ENCODE assay signal across 8 mouse cellular contexts in the genomic region with DNA sequence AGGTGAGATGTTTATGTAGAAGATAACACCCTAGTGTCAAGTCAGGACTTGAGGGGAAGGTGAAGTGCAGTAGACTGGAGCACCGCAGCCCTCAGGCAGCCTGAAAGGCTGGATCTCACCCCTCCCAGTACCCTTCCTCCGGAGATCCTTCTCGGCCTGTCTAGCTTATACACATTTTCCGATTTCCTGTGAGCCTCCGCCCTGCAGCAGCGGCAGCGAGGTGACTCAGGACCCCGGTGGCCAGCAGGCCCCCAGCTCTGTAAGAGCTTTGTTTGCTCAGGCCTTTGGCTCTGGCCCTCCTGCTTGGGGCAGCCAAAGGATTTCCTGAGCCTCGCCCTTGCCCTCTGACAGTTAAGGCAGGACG. TPM values are rescaled to one million over a fixed set of nuclear protein-coding genes. Genes with fewer than 3 reads are reported as not detected.
DNase-seq lines count a peak whose midpoint lies in the region; ATAC-seq and TF ChIP-seq lines count a peak whose summit lies in the region.

No protein-coding gene starts in this region.

- no peaks in the 10 kb centered on the region; the same call in 1 of the 2 replicates for H3K4me1 ChIP-seq in embryonic facial prominence, embryonic 11.5 days (ENCODE audit: control insufficient read depth, insufficient read depth, low read length)
- H3K4me1 ChIP-seq in limb, embryonic 14.5 days (ENCODE audit: control insufficient read depth, insufficient read depth, low read length): peaks cover 9% of the 10 kb centered on the region; the same call in 1 of the 2 replicates
- H3K4me1 ChIP-seq in neural tube, embryonic 14.5 days (ENCODE audit: control insufficient read depth, insufficient read depth, low read length): peaks cover 9% of the 10 kb centered on the region; the same call in 1 of the 2 replicates

- intact Hi-C loops in heart, postnatal 14 days (cut with DNase I): loop anchor here (1.0 kb wide), 2 partner anchors 14 to 18 kb away; no protein-coding TSS in a partner anchor

- WGBS in embryonic facial prominence, embryonic 11.5 days: 10% methylated on average over 10 of the region's 10 CpGs
- 14% methylated on average over 10 of the region's 10 CpGs for WGBS in limb, embryonic 14.5 days
- 38% methylated on average over 10 of the region's 10 CpGs for WGBS in neural tube, embryonic 14.5 days

- TF ChIP-seq POLR2A in limb, embryonic 14.5 days (IDR thresholded peaks at IDR 0.05; ENCODE audit: borderline replicate concordance, extremely low read depth, insufficient read depth, insufficient read length): no peak

- peak overlapping the region; percentile 49 for H3K4me3 ChIP-seq in embryonic facial prominence, embryonic 11.5 days (ENCODE audit: low read depth, low read length)
- H3K4me3 ChIP-seq in limb, embryonic 14.5 days (replicated peaks; ENCODE audit: low read length): peak overlapping the region; percentile 59
- no peak overlapping the region for H3K4me3 ChIP-seq in neural tube, embryonic 14.5 days (ENCODE audit: low read depth, low read length)

- peak overlapping the region; percentile 66 for H3K9ac ChIP-seq in embryonic facial prominence, embryonic 11.5 days (replicated peaks; ENCODE audit: low read length)
- H3K9ac ChIP-seq in limb, embryonic 14.5 days (ENCODE audit: low read depth, low read length, severe bottlenecking): peak overlapping the region; percentile 56; the same call in 1 of the 2 replicates
- H3K9ac ChIP-seq in neural tube, embryonic 14.5 days (replicated peaks; ENCODE audit: low read depth, low read length): no peak overlapping the region

- no peaks in the 10 kb centered on the region; the same call in 1 of the 2 replicates for H3K36me3 ChIP-seq in embryonic facial prominence, embryonic 11.5 days (replicated peaks; ENCODE audit: control insufficient read depth, insufficient read depth, low read depth, low read length)
- 0 out of 2 replicates have a peak, but pooled peaks cover 10% of the 10 kb centered on the region for H3K36me3 ChIP-seq in limb, embryonic 14.5 days (ENCODE audit: control insufficient read depth, insufficient read depth, low read length)
- no peaks in the 10 kb centered on the region for H3K36me3 ChIP-seq in neural tube, embryonic 14.5 days (ENCODE audit: control insufficient read depth, insufficient read depth, low read length)

- peak overlapping the region; percentile 53; the same call in 1 of the 2 replicates for H3K27ac ChIP-seq in embryonic facial prominence, embryonic 11.5 days (replicated peaks; ENCODE audit: low read depth, low read length)
- H3K27ac ChIP-seq in limb, embryonic 14.5 days (replicated peaks; ENCODE audit: low read depth, low read length): peak overlapping the region; percentile 79
- no peak overlapping the region for H3K27ac ChIP-seq in neural tube, embryonic 14.5 days (ENCODE audit: low read depth, low read length)

- H3K27me3 ChIP-seq in embryonic facial prominence, embryonic 11.5 days (ENCODE audit: control insufficient read depth, insufficient read depth, low read length): no peaks in the 10 kb centered on the region
- H3K27me3 ChIP-seq in limb, embryonic 14.5 days (ENCODE audit: control insufficient read depth, insufficient read depth, low read length): no peaks in the 10 kb centered on the region
- H3K27me3 ChIP-seq in neural tube, embryonic 14.5 days (ENCODE audit: control insufficient read depth, insufficient read depth, low read length): no peaks in the 10 kb centered on the region

- ATAC-seq in CD4-positive, CD25-positive, alpha-beta regulatory T cell, adult 4 months: peak; percentile 21
- 0 out of 2 replicates have a peak, but pooled peaks have one; percentile 2 for ATAC-seq in embryonic facial prominence, embryonic 11.5 days (replicated peaks; ENCODE audit: insufficient number of reproducible peaks, low FRiP score, low TSS enrichment, low read depth)
- no peak for ATAC-seq in limb, embryonic 14.5 days (ENCODE audit: low FRiP score, low read depth)
- no peak for ATAC-seq in neural tube, embryonic 14.5 days (ENCODE audit: low read depth)

- no peak for DNase-seq in embryonic facial prominence, embryonic 11.5 days (ENCODE audit: low spot score)
- DNase-seq in heart, postnatal 14 days: peak; percentile 35 to 58
- DNase-seq in limb, embryonic 14.5 days (ENCODE audit: low spot score): peak; percentile 27
- no peak for DNase-seq in cerebellum, postnatal 25 days
- DNase-seq in left cerebral cortex, adult 9 months (ENCODE audit: low spot score in 2 of 2): no peak
- no peak for DNase-seq in layer of hippocampus, adult 11-12 months (ENCODE audit: low spot score)

- H3K4me2 ChIP-seq in embryonic facial prominence, embryonic 11.5 days (ENCODE audit: low read depth, low read length): peak overlapping the region; percentile 83
- H3K4me2 ChIP-seq in limb, embryonic 14.5 days (replicated peaks; ENCODE audit: low read depth, low read length, severe bottlenecking): peak overlapping the region; percentile 97
- peak overlapping the region; percentile 83; the same call in 1 of the 2 replicates for H3K4me2 ChIP-seq in neural tube, embryonic 14.5 days (ENCODE audit: low read depth, low read length)

- H3K9me3 ChIP-seq in embryonic facial prominence, embryonic 11.5 days (replicated peaks; ENCODE audit: control insufficient read depth, low read length): no peaks in the 10 kb centered on the region
- no peaks in the 10 kb centered on the region for H3K9me3 ChIP-seq in limb, embryonic 14.5 days (ENCODE audit: control insufficient read depth, low read length)
- H3K9me3 ChIP-seq in neural tube, embryonic 14.5 days (ENCODE audit: control insufficient read depth, low read length): no peaks in the 10 kb centered on the region

RNA-seq across cellular contexts. Expression of a gene that starts 0.8 kb away (rescaled TPM):
- under 1 TPM; 0.16 to 0.48 TPM for polyA plus RNA-seq in CD4-positive, CD25-positive, alpha-beta regulatory T cell, adult 4 months (2017; shearing (Covaris generic))
- 7.8 and 8.8 TPM in 2 replicates for polyA plus RNA-seq in embryonic facial prominence, embryonic 11.5 days (2014; fragmentation: Nextera tagmentation; extraction: Ambion mirVana)
- 10 to 100 TPM; 10.3 to 12.2 TPM for total RNA-seq in heart, postnatal 14 days (2021)
- 24.8 and 26.9 TPM in 2 replicates for polyA plus RNA-seq in limb, embryonic 14.5 days (2012; rRNA removed)
- 5.9 and 6.4 TPM in 2 replicates for polyA plus RNA-seq in limb, embryonic 14.5 days (2014; fragmentation: Nextera tagmentation; extraction: Ambion mirVana)
- 0.70 and 1.5 TPM in 2 replicates for polyA plus RNA-seq in neural tube, embryonic 14.5 days (2014; fragmentation: Nextera tagmentation; extraction: Ambion mirVana)

RNA-seq across cellular contexts. Expression of a gene that starts 15.1 kb away (rescaled TPM):
- polyA plus RNA-seq in CD4-positive, CD25-positive, alpha-beta regulatory T cell, adult 4 months (2017; shearing (Covaris generic)): 10 to 100 TPM; 32.3 to 44.9 TPM
- polyA plus RNA-seq in embryonic facial prominence, embryonic 11.5 days (2014; fragmentation: Nextera tagmentation; extraction: Ambion mirVana): 30.9 and 31.6 TPM in 2 replicates
- 1 to 10 TPM; 5.2 to 5.6 TPM for total RNA-seq in heart, postnatal 14 days (2021)
- 53.2 and 68.8 TPM in 2 replicates for polyA plus RNA-seq in limb, embryonic 14.5 days (2012; rRNA removed)
- polyA plus RNA-seq in limb, embryonic 14.5 days (2014; fragmentation: Nextera tagmentation; extraction: Ambion mirVana): 21.9 and 23.2 TPM in 2 replicates
- polyA plus RNA-seq in neural tube, embryonic 14.5 days (2014; fragmentation: Nextera tagmentation; extraction: Ambion mirVana): 24.6 and 28.8 TPM in 2 replicates

RNA-seq across cellular contexts. Expression of a gene that starts 21.2 kb away (rescaled TPM):
- polyA plus RNA-seq in CD4-positive, CD25-positive, alpha-beta regulatory T cell, adult 4 months (2017; shearing (Covaris generic)): 100 to 1,000 TPM; 362 to 387 TPM
- 705 and 768 TPM in 2 replicates for polyA plus RNA-seq in embryonic facial prominence, embryonic 11.5 days (2014; fragmentation: Nextera tagmentation; extraction: Ambion mirVana)
- total RNA-seq in heart, postnatal 14 days (2021): 10 to 100 TPM; 93.9 to 97.0 TPM
- 178 and 295 TPM in 2 replicates for polyA plus RNA-seq in limb, embryonic 14.5 days (2012; rRNA removed)
- 426 and 451 TPM in 2 replicates for polyA plus RNA-seq in limb, embryonic 14.5 days (2014; fragmentation: Nextera tagmentation; extraction: Ambion mirVana)
- polyA plus RNA-seq in neural tube, embryonic 14.5 days (2014; fragmentation: Nextera tagmentation; extraction: Ambion mirVana): 315 and 363 TPM in 2 replicates

RNA-seq across cellular contexts. Expression of a gene that starts 29.6 kb away (rescaled TPM):
- 1 to 10 TPM; 1.5 to 2.0 TPM for polyA plus RNA-seq in CD4-positive, CD25-positive, alpha-beta regulatory T cell, adult 4 months (2017; shearing (Covaris generic))
- 29.7 and 29.8 TPM in 2 replicates for polyA plus RNA-seq in embryonic facial prominence, embryonic 11.5 days (2014; fragmentation: Nextera tagmentation; extraction: Ambion mirVana)
- 1 to 10 TPM; 7.2 TPM for total RNA-seq in heart, postnatal 14 days (2021)
- polyA plus RNA-seq in limb, embryonic 14.5 days (2012; rRNA removed): 44.0 and 53.5 TPM in 2 replicates
- 30.1 and 33.1 TPM in 2 replicates for polyA plus RNA-seq in limb, embryonic 14.5 days (2014; fragmentation: Nextera tagmentation; extraction: Ambion mirVana)
- 57.4 and 74.1 TPM in 2 replicates for polyA plus RNA-seq in neural tube, embryonic 14.5 days (2014; fragmentation: Nextera tagmentation; extraction: Ambion mirVana)

RNA-seq across cellular contexts. Expression of a gene that starts 46.1 kb away (rescaled TPM):
- polyA plus RNA-seq in CD4-positive, CD25-positive, alpha-beta regulatory T cell, adult 4 months (2017; shearing (Covaris generic)): 10 to 100 TPM; 18.5 to 25.5 TPM
- 5.2 and 5.3 TPM in 2 replicates for polyA plus RNA-seq in embryonic facial prominence, embryonic 11.5 days (2014; fragmentation: Nextera tagmentation; extraction: Ambion mirVana)
- 10 to 100 TPM; 25.1 to 27.7 TPM for total RNA-seq in heart, postnatal 14 days (2021)
- polyA plus RNA-seq in limb, embryonic 14.5 days (2012; rRNA removed): 60.3 and 79.9 TPM in 2 replicates
- polyA plus RNA-seq in limb, embryonic 14.5 days (2014; fragmentation: Nextera tagmentation; extraction: Ambion mirVana): 9.7 and 11.0 TPM in 2 replicates
- polyA plus RNA-seq in neural tube, embryonic 14.5 days (2014; fragmentation: Nextera tagmentation; extraction: Ambion mirVana): 16.0 and 20.9 TPM in 2 replicates

Comparison
In these comparisons a context has a peak if more than half of its experiments do, and no peak if none do; other contexts are left out.
1. ATAC-seq: peak in CD4-positive, CD25-positive, alpha-beta regulatory T cell, adult 4 months (single experiment) and embryonic facial prominence, embryonic 11.5 days (single experiment); none in limb, embryonic 14.5 days (single experiment) and neural tube, embryonic 14.5 days (single experiment).
2. DNase-seq: peak in heart, postnatal 14 days (2 of 2) and limb, embryonic 14.5 days (single experiment); none in embryonic facial prominence, embryonic 11.5 days (single experiment), cerebellum, postnatal 25 days (0 of 2), left cerebral cortex, adult 9 months (0 of 2) and layer of hippocampus, adult 11-12 months (single experiment).
3. Peak in every context shown above with its lines, with median percentiles within 50 percentile points of each other: H3K4me2 ChIP-seq.